Mouse (Mus musculus): ENCODE results near the gene Rnf41. TPM values are rescaled to one million over a fixed set of nuclear protein-coding genes. Genes with fewer than 3 reads are reported as not detected.

Gene Rnf41
- total RNA-seq, 2 experiments from 2014 or later = 21.9 to 24.0 TPM

DNA sequence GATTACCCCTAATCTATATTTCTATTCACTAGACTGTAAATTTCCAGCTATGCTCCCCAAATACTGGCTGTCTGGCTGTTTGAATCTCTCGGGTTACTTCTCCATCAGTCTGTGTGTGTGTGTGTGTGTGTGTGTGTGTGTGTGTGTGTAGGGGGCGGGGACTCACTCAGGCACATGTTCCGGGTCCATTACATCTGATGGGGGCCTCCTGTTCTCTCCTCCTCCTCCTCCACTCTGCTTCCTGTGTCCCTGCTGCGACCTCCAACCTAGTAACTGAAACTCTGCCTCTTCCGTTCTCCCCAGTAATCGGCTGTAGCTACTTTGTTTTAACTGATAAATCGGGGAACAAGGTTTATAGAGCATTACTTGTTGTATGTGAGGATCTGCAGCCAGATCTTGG is 13.1 kb downstream of the Rnf41 start:
- no peak for DNase-seq (ENCODE audit: low spot score in 2 of 2)

- DNase-seq (ENCODE audit: low spot score in 2 of 2) = no peak
These were observed 13.8 kb downstream of the Rnf41 start for GRCm38 (mm10) chr10:128425260-128425659.

DNA sequence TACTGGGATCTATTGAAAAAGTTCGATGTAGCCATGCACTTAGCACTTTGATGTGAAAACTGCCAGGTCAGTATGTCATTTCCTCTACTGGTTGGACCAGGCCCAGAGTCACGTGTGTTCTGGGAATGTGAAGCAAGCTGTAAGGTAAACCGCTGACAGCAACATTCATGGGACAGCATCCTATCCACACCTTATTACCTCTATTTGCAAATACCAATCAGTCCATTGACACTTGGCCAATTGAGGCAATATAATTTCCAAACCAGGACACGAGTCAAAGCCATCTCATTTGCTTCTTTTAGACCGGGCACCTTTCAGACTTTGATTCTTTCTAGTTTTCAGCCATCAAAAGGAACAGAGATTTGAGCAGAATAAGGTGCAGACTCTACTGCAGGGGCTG is 17.6 kb downstream of the Rnf41 start:
- DNase-seq (ENCODE audit: low spot score in 2 of 2) = no peak

GRCm38 (mm10) chr10:128429454-128429853 is 18.0 kb downstream of the Rnf41 start:
- no peak for DNase-seq (ENCODE audit: low spot score in 2 of 2)

- no peak for DNase-seq (ENCODE audit: low spot score in 2 of 2)
These were observed 22.0 kb downstream of the Rnf41 start for GRCm38 (mm10) chr10:128433417-128433816.

DNA sequence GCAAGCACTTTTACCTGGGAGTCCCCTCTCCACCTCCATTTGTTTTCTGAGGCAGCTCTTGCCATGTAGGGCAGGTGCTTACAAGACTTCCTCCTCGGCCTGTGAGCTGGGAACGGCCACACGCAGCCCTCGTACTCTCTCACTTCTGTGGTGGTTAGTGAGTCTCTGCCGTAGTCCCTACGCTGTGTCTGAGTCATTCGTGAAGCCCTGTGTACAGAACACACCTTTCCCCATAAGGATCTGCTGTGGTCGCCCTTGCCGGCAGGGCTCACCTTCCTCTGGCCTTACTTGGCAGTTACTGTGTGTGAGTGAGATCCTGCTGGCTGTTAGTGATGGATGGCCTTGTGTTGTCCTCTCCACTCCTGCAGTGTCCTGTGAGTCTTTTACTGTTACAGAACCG is 23.2 kb downstream of the Rnf41 start:
- no peak for DNase-seq (ENCODE audit: low spot score in 2 of 2)

GRCm38 (mm10) chr10:128435186-128435823 is 23.8 kb downstream of the Rnf41 start:
- no peak for DNase-seq (ENCODE audit: low spot score in 2 of 2)

GRCm38 (mm10) chr10:128435873-128436272 is 24.4 kb downstream of the Rnf41 start:
- no peak for DNase-seq (ENCODE audit: low spot score in 2 of 2)

GRCm38 (mm10) chr10:128436376-128436775 is 24.9 kb downstream of the Rnf41 start:
- DNase-seq (ENCODE audit: low spot score in 2 of 2) = no peak

DNA sequence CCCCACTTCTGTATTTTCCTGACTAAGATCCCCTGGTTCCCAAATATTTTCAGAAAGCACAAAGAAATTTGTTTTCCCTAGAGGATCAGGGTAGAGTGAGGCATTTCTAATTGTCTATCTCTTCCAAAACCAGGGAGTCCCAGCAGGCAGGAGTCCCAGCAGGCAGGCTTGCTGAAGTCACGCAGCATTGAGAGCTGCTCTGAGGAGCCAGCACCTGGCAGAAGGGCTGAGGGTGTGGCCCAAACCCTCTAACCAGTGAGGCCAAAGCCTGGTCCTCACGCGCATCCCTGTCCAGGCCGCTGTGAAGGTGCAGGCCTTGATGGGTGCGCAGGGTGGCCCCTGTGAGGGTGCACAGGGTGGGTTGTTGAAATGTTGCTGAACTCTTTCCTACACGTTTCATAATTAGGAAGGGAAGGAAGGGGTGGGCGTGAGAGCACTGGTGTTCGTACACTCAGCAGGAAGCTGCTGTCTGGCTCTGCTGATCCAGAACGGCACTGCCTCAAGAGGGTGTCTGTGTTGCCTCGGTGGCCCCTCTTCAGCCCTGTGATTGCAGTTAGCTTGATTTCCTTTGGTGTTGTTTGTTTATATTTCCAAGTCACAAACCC is 27.3 kb downstream of the Rnf41 start:
- DNase-seq (ENCODE audit: low spot score in 2 of 2) = no peak

GRCm38 (mm10) chr10:128440407-128440806 is 28.9 kb downstream of the Rnf41 start:
- no peak for DNase-seq (ENCODE audit: low spot score in 2 of 2)

GRCm38 (mm10) chr10:128441324-128442119 is 30.1 kb downstream of the Rnf41 start:
- no peak for DNase-seq (ENCODE audit: low spot score in 2 of 2)

GRCm38 (mm10) chr10:128442718-128443117 is 31.3 kb downstream of the Rnf41 start:
- no peak for DNase-seq (ENCODE audit: low spot score in 2 of 2)

GRCm38 (mm10) chr10:128444354-128444753 is 32.9 kb downstream of the Rnf41 start:
- DNase-seq (ENCODE audit: low spot score in 2 of 2) = no peak

DNA sequence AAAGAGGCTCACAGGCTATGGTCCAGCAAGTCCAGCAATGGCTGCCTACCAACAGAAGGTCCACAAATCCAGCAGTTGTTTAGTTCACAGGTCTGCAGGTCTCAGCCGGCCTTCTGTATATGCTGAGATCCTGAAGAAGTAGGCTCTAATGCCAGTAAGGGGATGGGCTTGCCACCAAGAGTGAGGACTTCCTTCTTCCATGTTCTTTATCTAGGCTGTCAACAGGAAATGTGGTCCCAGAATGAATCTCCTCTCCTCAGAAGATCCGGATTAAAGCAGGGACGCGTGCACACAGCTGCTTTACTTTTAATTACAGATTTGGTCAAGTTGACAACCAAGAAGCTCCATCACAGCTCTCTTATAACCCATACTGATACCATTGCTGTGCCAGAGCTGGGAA is 34.0 kb downstream of the Rnf41 start:
- DNase-seq (ENCODE audit: low spot score in 2 of 2) = no peak

DNA sequence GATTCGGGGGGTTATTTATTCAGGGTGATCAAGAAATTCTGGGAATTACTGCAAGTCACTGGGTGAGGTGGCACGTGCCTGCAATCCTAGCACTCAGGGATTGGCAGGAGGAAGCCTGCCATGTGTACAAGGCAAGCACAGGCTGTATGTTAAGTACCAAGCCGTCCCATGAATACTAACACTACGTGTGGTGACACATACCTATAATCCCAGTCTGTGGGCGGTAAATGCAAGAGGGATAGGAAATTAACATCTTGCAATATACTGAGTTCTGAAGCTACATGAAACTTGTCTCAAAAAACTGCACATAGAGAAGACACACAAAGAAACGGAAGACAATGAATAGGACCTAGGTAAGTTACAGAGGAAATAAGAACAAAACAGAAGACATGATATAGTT is 39.6 kb downstream of the Rnf41 start:
- DNase-seq (ENCODE audit: low spot score in 2 of 2) = no peak

- no peak for DNase-seq (ENCODE audit: low spot score in 2 of 2)
These were observed 43.0 kb downstream of the Rnf41 start for GRCm38 (mm10) chr10:128454471-128454870.

DNA sequence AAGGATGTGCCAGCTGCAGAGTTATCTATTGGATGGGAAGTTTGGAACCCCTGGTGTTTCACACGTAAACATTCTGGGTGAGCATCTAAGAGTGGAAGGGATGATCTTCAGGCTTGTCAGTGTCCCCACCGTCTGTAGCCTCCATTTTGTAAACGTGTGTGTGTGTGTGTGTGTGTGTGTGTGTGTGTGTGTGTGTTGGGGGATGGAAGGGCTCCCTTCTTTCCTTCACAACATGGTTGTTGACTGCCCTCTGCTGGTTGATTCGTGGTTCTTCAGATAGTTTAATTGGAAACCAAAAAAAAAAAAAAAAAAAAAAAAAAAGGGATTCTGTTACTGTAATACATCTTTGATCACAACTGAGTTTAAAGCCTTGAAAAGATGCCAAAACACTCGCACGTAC is 43.8 kb downstream of the Rnf41 start:
- peak; percentile 55 to 74 for DNase-seq (ENCODE audit: low spot score in 2 of 2)

- no peak for DNase-seq (ENCODE audit: low spot score in 2 of 2)
These were observed 46.2 kb downstream of the Rnf41 start for GRCm38 (mm10) chr10:128457676-128458075.

DNA sequence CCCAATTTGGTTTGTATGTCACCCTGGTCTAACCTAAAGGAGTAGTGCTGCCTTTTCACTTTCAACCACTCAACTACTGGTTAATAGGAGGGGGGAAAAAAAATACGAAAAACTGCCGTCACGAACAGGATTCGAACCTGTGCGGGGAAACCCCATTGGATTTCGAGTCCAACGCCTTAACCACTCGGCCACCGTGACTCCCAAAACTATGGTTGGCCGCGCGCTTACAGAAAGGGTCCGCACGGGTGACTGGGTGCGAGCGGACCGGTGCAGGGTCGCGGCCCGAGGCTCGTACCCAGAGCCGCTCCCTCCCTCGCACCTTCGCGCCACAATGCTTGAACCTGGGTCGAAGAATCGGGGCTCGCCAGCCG is 46.9 kb downstream of the Rnf41 start:
- DNase-seq (ENCODE audit: low spot score in 2 of 2) = peak; percentile 88 to 93

- DNase-seq (ENCODE audit: low spot score in 2 of 2) = peak; percentile 88 to 90
These were observed 47.4 kb downstream of the Rnf41 start, which contains the start of gene Smarcc2 for GRCm38 (mm10) chr10:128458719-128459408. Gene Smarcc2, plus strand, starts transcription at chr10:128459248.

Measured in gastrocnemius, postnatal 4 days (tissue).